Mouse (Mus musculus) forebrain, postnatal 0 days (tissue): Measurements from ENCODE around the gene Evc. TPM values are rescaled to one million over a fixed set of nuclear protein-coding genes. Genes with fewer than 3 reads are reported as not detected.

ENCODE experiments used
- ATAC-seq: fragments of 200-750 bp; cut with Nextera tagmentation; 2 replicates; pipeline ENCODE4 v1.8.0; 2017; ENCODE audit warnings: mild to moderate bottlenecking, moderate library complexity
- DNase-seq: peaks from one replicate; pipeline ENCODE4 v3.0.0-alpha.2; 2015
- H3K27ac ChIP-seq: fragments of 300-500 bp; sonication (generic); 2 replicates; pipeline ENCODE4 v1.5.1; 2014; ENCODE audit warnings: low read depth, mild to moderate bottlenecking, antibody characterized with exemption, low read length, moderate library complexity, mixed read lengths
- H3K27me3 ChIP-seq: fragments of 300-500 bp; sonication (generic); 2 replicates; pipeline ENCODE4 v1.6.1; 2014; ENCODE audit warnings: mild to moderate bottlenecking, low read length, mixed read lengths; ENCODE audit not compliant: insufficient read depth
- H3K36me3 ChIP-seq: fragments of 300-500 bp; sonication (generic); 2 replicates; pipeline ENCODE4 v1.6.1; 2014; ENCODE audit warnings: mild to moderate bottlenecking, moderate library complexity; ENCODE audit not compliant: insufficient read depth
- H3K4me1 ChIP-seq: fragments of 300-500 bp; sonication (generic); 2 replicates; pipeline ENCODE4 v1.6.1; 2014; ENCODE audit warnings: antibody characterized with exemption; ENCODE audit not compliant: insufficient read depth
- H3K4me2 ChIP-seq: fragments of 300-500 bp; sonication (generic); 2 replicates; pipeline ENCODE4 v1.6.1; 2014; ENCODE audit warnings: low read depth, mild to moderate bottlenecking, moderate library complexity
- H3K4me3 ChIP-seq: fragments of 300-500 bp; sonication (generic); 2 replicates; pipeline ENCODE4 v1.5.1; 2014; ENCODE audit warnings: low read depth, low read length, mixed read lengths
- H3K9ac ChIP-seq: fragments of 300-500 bp; sonication (generic); 2 replicates; pipeline ENCODE4 v1.6.1; 2014; ENCODE audit warnings: mild to moderate bottlenecking
- H3K9me3 ChIP-seq: fragments of 300-500 bp; sonication (generic); 2 replicates; pipeline ENCODE4 v1.6.1; 2016; ENCODE audit warnings: low read length
- CTCF ChIP-seq: sonication (generic); IDR thresholded peaks from 2 replicates; pipeline ENCODE4 v1.5.1; 2016; ENCODE audit warnings: antibody characterized with exemption, control low read depth, low read depth
- WGBS: fragments of 180-500 bp; shearing (Covaris S2); extraction: QIAGEN DNeasy Blood & Tissue Kit; methylation state at CpG from one replicate; pipeline ENCODE4 v1.1.7; 2014; 5-methylcytosine and 5-hydroxymethylcytosine counted together
- polyA plus RNA-seq: library from polyadenylated mRNA; unstranded; fragments of >200 nt; fragmentation: Nextera tagmentation; extraction: Ambion mirVana; gene quantifications from 2 replicates; pipeline ENCODE4 v1.2.1, GENCODE M21; 2015
- total RNA-seq: library from RNA; depleted of rRNA; stranded (reverse); fragments of >200 nt; gene quantifications from 2 replicates; pipeline ENCODE4 v1.2.3, GENCODE M21; 2014

Evc gene
- total and polyA plus RNA-seq, 2 experiments from 2014 or later: 2.4 to 9.9 TPM

GRCm38 (mm10) chr5:37281021-37281420 lies 55.7 kb downstream of the Evc start:
- Histone ChIP-seq H3K9ac (no peak overlapping the region), H3K4me2 (no peak overlapping the region), H3K4me1 (no peaks in the 10 kb centered on the region), H3K27ac (no peak overlapping the region), H3K36me3 (peaks cover 92% of the 10 kb centered on the region), H3K4me3 (no peak overlapping the region), H3K9me3 (no peaks in the 10 kb centered on the region), H3K27me3 (no peaks in the 10 kb centered on the region)
- 92% methylated on average over 11 of the region's 11 CpGs for WGBS
- no peak for ATAC-seq
- no peak for DNase-seq
- TF ChIP-seq CTCF: no peak

- Histone ChIP-seq H3K9me3 (no peaks in the 10 kb centered on the region), H3K27me3 (no peaks in the 10 kb centered on the region), H3K4me3 (no peak overlapping the region), H3K9ac (no peak overlapping the region), H3K27ac (no peak overlapping the region), H3K36me3 (peaks cover 36% of the 10 kb centered on the region), H3K4me1 (no peaks in the 10 kb centered on the region), H3K4me2 (no peak overlapping the region)
- 79% methylated on average over 6 of the region's 6 CpGs for WGBS
- DNase-seq (no peak), ATAC-seq (no peak)
- TF ChIP-seq CTCF: no peak
Observed at GRCm38 (mm10) chr5:37263816-37264215, 72.9 kb downstream of the Evc start.

- no peak overlapping the region for H3K9ac ChIP-seq
- ATAC-seq (peak; percentile 81), DNase-seq (peak; percentile 42)
- WGBS: 58% methylated on average over 5 of the region's 5 CpGs
- H3K27ac ChIP-seq: no peak overlapping the region
- H3K4me1 ChIP-seq: peaks cover 7% of the 10 kb centered on the region; the same call in 1 of the 2 replicates
- H3K9me3 ChIP-seq: no peaks in the 10 kb centered on the region
- TF ChIP-seq CTCF: peak; percentile 13; the same call in 1 of the 2 replicates
- no peak overlapping the region for H3K4me3 ChIP-seq
- peaks cover 17% of the 10 kb centered on the region for H3K36me3 ChIP-seq
- H3K4me2 ChIP-seq: no peak overlapping the region
- H3K27me3 ChIP-seq: no peaks in the 10 kb centered on the region
Observed at GRCm38 (mm10) chr5:37261734-37262133, 75.0 kb downstream of the Evc start.

- H3K4me1 ChIP-seq: peaks cover 23% of the 10 kb centered on the region; the same call in 1 of the 2 replicates
Observed at GRCm38 (mm10) chr5:37257243-37257642, 79.5 kb downstream of the Evc start.

GRCm38 (mm10) chr5:37256823-37257222 lies 79.9 kb downstream of the Evc start:
- no peak overlapping the region for H3K9ac ChIP-seq
- no peak overlapping the region for H3K4me2 ChIP-seq
- ATAC-seq: no peak
- peaks cover 23% of the 10 kb centered on the region; the same call in 1 of the 2 replicates for H3K4me1 ChIP-seq
- no peak for TF ChIP-seq CTCF
- no peak for DNase-seq
- no peak overlapping the region for H3K27ac ChIP-seq
- WGBS: 68% methylated on average over 7 of the region's 7 CpGs
- no peaks in the 10 kb centered on the region for H3K9me3 ChIP-seq
- no peak overlapping the region for H3K4me3 ChIP-seq
- H3K27me3 ChIP-seq: no peaks in the 10 kb centered on the region
- H3K36me3 ChIP-seq: 0 out of 2 replicates have a peak, but pooled peaks cover 3% of the 10 kb centered on the region

More at GRCm38 (mm10) chr5:37257243-37257642, 79.5 kb downstream of the Evc start:
- H3K27ac ChIP-seq: peak overlapping the region; percentile 15; the same call in 1 of the 2 replicates
- DNase-seq: no peak
- H3K36me3 ChIP-seq: 0 out of 2 replicates have a peak, but pooled peaks cover 3% of the 10 kb centered on the region
- TF ChIP-seq CTCF: no peak
- no peaks in the 10 kb centered on the region for H3K27me3 ChIP-seq
- H3K4me3 ChIP-seq: no peak overlapping the region
- H3K4me2 ChIP-seq: no peak overlapping the region
- H3K9me3 ChIP-seq: no peaks in the 10 kb centered on the region
- 37% methylated on average over 5 of the region's 5 CpGs for whole genome bisulfite sequencing
- ATAC-seq: no peak
- H3K9ac ChIP-seq: no peak overlapping the region

- no peak overlapping the region for H3K27ac ChIP-seq
- no peak for ATAC-seq
- TF ChIP-seq CTCF: no peak
- 64% methylated on average over 4 of the region's 4 CpGs for WGBS
- DNase-seq: no peak
- no peak overlapping the region for H3K4me3 ChIP-seq
- no peaks in the 10 kb centered on the region for H3K9me3 ChIP-seq
- H3K36me3 ChIP-seq: peaks cover 3% of the 10 kb centered on the region; the same call in 1 of the 2 replicates
- peaks cover 32% of the 10 kb centered on the region; the same call in 1 of the 2 replicates for H3K4me1 ChIP-seq
- no peak overlapping the region for H3K9ac ChIP-seq
- H3K4me2 ChIP-seq: no peak overlapping the region
- no peaks in the 10 kb centered on the region for H3K27me3 ChIP-seq
Observed at GRCm38 (mm10) chr5:37254523-37254922, 82.2 kb downstream of the Evc start.

GRCm38 (mm10) chr5:37252101-37252804 lies 84.4 kb downstream of the Evc start:
- Histone ChIP-seq H3K9ac (no peak overlapping the region), H3K36me3 (peaks cover 3% of the 10 kb centered on the region; the same call in 1 of the 2 replicates), H3K4me2 (no peak overlapping the region), H3K27ac (no peak overlapping the region), H3K27me3 (no peaks in the 10 kb centered on the region), H3K4me3 (no peak overlapping the region), H3K4me1 (peaks cover 47% of the 10 kb centered on the region), H3K9me3 (no peaks in the 10 kb centered on the region)
- TF ChIP-seq CTCF: no peak
- no peak for ATAC-seq
- no peak for DNase-seq
- WGBS: 80% methylated on average over 9 of the region's 9 CpGs
